Mouse (Mus musculus) CH12.LX (cell line): ENCODE data around the gene Tacr2. TPM values are rescaled to one million over a fixed set of nuclear protein-coding genes. Genes with fewer than 3 reads are reported as not detected.

Source experiments
- DNase-seq: peaks from one replicate; pipeline ENCODE4 v3.0.0-alpha.2; 2013; ENCODE audit errors: extremely low read depth
- H3K27ac ChIP-seq: 2 replicates; pipeline ENCODE4 v1.5.1; 2012; ENCODE audit warnings: low read depth, mild to moderate bottlenecking, control low read depth, moderate library complexity; ENCODE audit not compliant: insufficient read depth
- H3K27me3 ChIP-seq: replicated peaks from 2 replicates; pipeline ENCODE3; 2012; ENCODE audit warnings: inconsistent platforms
- H3K36me3 ChIP-seq, 2 experiments: replicated peaks in 1 of 2; 2 replicates each; pipeline versions ENCODE3 to v1.6.1; 2012; ENCODE audit warnings: inconsistent platforms in 1 of 2, low read length in 1 of 2, mild to moderate bottlenecking in 1 of 2, mixed read lengths in 1 of 2, moderate library complexity in 1 of 2; ENCODE audit not compliant: control insufficient read depth in 1 of 2, insufficient read depth in 1 of 2
- H3K4me1 ChIP-seq, 2 experiments: 2 replicates each; pipeline ENCODE4 v1.6.1; 2012; ENCODE audit warnings: inconsistent platforms in 1 of 2, moderate library complexity in 1 of 2; ENCODE audit not compliant: insufficient read depth in 2 of 2, control insufficient read depth in 1 of 2
- H3K4me2 ChIP-seq: 2 replicates; pipeline ENCODE4 v1.6.1; 2012; ENCODE audit warnings: low read depth, mild to moderate bottlenecking, control low read depth; ENCODE audit not compliant: poor library complexity, insufficient read depth, severe bottlenecking
- H3K4me3 ChIP-seq, 3 experiments: fragments of 150-350 bp in 1 of 3; sonication (generic) in 1 of 3; replicated peaks in 1 of 3; 2 replicates each; pipeline versions ENCODE3 to v1.5.1; 2011 to 2012; ENCODE audit warnings: low read depth in 2 of 3, low read length in 2 of 3, mild to moderate bottlenecking in 2 of 3, moderate library complexity in 2 of 3, control low read depth in 1 of 3, improper control_type of control experiment in 1 of 3, inconsistent platforms in 1 of 3, mixed read lengths in 1 of 3; ENCODE audit not compliant: poor library complexity in 1 of 3
- H3K79me2 ChIP-seq: replicated peaks from 2 replicates; pipeline ENCODE4 v1.6.1; 2012; ENCODE audit warnings: mild to moderate bottlenecking, moderate library complexity; ENCODE audit not compliant: control insufficient read depth, poor library complexity, insufficient read depth, severe bottlenecking; ENCODE audit errors: extremely low read depth
- H3K9ac ChIP-seq: 2 replicates; pipeline ENCODE4 v1.6.1; 2012; ENCODE audit warnings: low read depth, mild to moderate bottlenecking, control low read depth, moderate library complexity; ENCODE audit not compliant: insufficient read depth
- H3K9me3 ChIP-seq: replicated peaks from 2 replicates; pipeline ENCODE3; 2012; ENCODE audit warnings: low read length, inconsistent platforms, mixed read lengths
- CHD1 ChIP-seq: IDR thresholded peaks from 2 replicates; pipeline ENCODE4 v1.6.1; 2012; ENCODE audit warnings: low read depth, low read length, improper control_type of control experiment, inconsistent platforms
- CTCF ChIP-seq, 2 experiments: IDR thresholded peaks in 1 of 2; conservative IDR thresholded peaks in 1 of 2; 2 replicates each; pipeline ENCODE4 v1.5.1; 2011 to 2012; ENCODE audit warnings: low read depth in 2 of 2, low read length in 2 of 2, improper control_type of control experiment in 1 of 2, inconsistent platforms in 1 of 2, mild to moderate bottlenecking in 1 of 2, moderate library complexity in 1 of 2
- E2F4 ChIP-seq: IDR thresholded peaks from 2 replicates; pipeline ENCODE4 v1.6.1; 2011; ENCODE audit warnings: low read depth, low read length, improper control_type of control experiment; ENCODE audit not compliant: insufficient replicate concordance
- ELF1 ChIP-seq: IDR thresholded peaks from 2 replicates; pipeline ENCODE4 v1.6.1; 2014; ENCODE audit warnings: low read depth, mild to moderate bottlenecking, inconsistent platforms, low read length, improper control_type of control experiment
- ETS1 ChIP-seq: conservative IDR thresholded peaks from 2 replicates; pipeline ENCODE4 v1.6.1; 2012; ENCODE audit warnings: low read depth, mild to moderate bottlenecking, inconsistent platforms, low read length, improper control_type of control experiment, moderate library complexity
- GABPA ChIP-seq: IDR thresholded peaks from 2 replicates; pipeline ENCODE4 v1.6.1; 2012; ENCODE audit warnings: low read depth, low read length, improper control_type of control experiment, inconsistent platforms; ENCODE audit not compliant: insufficient replicate concordance
- HCFC1 ChIP-seq: IDR thresholded peaks from 2 replicates; pipeline ENCODE4 v1.6.1; 2012; ENCODE audit warnings: low read depth, mild to moderate bottlenecking, inconsistent platforms, low read length, improper control_type of control experiment
- IRF4 ChIP-seq: IDR thresholded peaks from 2 replicates; pipeline ENCODE4 v1.6.1; 2014; ENCODE audit warnings: low read depth, mild to moderate bottlenecking, inconsistent platforms, low read length, improper control_type of control experiment
- JUN ChIP-seq: IDR thresholded peaks from 2 replicates; pipeline ENCODE4 v1.6.1; 2011; ENCODE audit warnings: low read depth, mild to moderate bottlenecking, low read length, improper control_type of control experiment, moderate library complexity; ENCODE audit not compliant: insufficient read depth
- MEF2A ChIP-seq: IDR thresholded peaks from 2 replicates; pipeline ENCODE4 v1.6.1; 2014; ENCODE audit warnings: low read depth, mild to moderate bottlenecking, inconsistent platforms, low read length, improper control_type of control experiment, borderline replicate concordance
- MXI1 ChIP-seq: IDR thresholded peaks from 2 replicates; pipeline ENCODE4 v1.6.1; 2011; ENCODE audit warnings: mild to moderate bottlenecking, low read depth, low read length, improper control_type of control experiment
- NELFE ChIP-seq: IDR thresholded peaks from 2 replicates; pipeline ENCODE4 v1.6.1; 2011; ENCODE audit warnings: low read depth, low read length, improper control_type of control experiment
- NRF1 ChIP-seq: IDR thresholded peaks from 2 replicates; pipeline ENCODE4 v1.6.1; 2014; ENCODE audit warnings: low read depth, mild to moderate bottlenecking, inconsistent platforms, low read length, improper control_type of control experiment, moderate library complexity
- POLR2AphosphoS2 ChIP-seq: IDR thresholded peaks from 2 replicates; pipeline ENCODE4 v1.6.1; 2011; ENCODE audit warnings: low read depth, low read length, improper control_type of control experiment
- RCOR1 ChIP-seq: conservative IDR thresholded peaks from 2 replicates; pipeline ENCODE4 v1.6.1; 2012; ENCODE audit warnings: low read depth, mild to moderate bottlenecking, inconsistent platforms, low read length, improper control_type of control experiment
- SIN3A ChIP-seq: IDR thresholded peaks from 2 replicates; pipeline ENCODE4 v1.6.1; 2012; ENCODE audit warnings: low read length, improper control_type of control experiment, inconsistent platforms
- TCF12 ChIP-seq: IDR thresholded peaks from 2 replicates; pipeline ENCODE4 v1.6.1; 2014; ENCODE audit warnings: low read depth, mild to moderate bottlenecking, inconsistent platforms, low read length, improper control_type of control experiment
- UBTF ChIP-seq: IDR thresholded peaks from 2 replicates; pipeline ENCODE4 v1.6.1; 2012; ENCODE audit warnings: low read depth, mild to moderate bottlenecking, inconsistent platforms, low read length, improper control_type of control experiment, moderate library complexity
- USF1 ChIP-seq: IDR thresholded peaks from 2 replicates; pipeline ENCODE4 v1.6.1; 2014; ENCODE audit warnings: low read depth, mild to moderate bottlenecking, inconsistent platforms, low read length, improper control_type of control experiment
- USF2 ChIP-seq: conservative IDR thresholded peaks from 2 replicates; pipeline ENCODE4 v1.6.1; 2011; ENCODE audit warnings: low read depth, low read length, improper control_type of control experiment
- ZC3H11A ChIP-seq: IDR thresholded peaks from 2 replicates; pipeline ENCODE4 v1.6.1; 2012; ENCODE audit warnings: low read depth, mild to moderate bottlenecking, inconsistent platforms, low read length, improper control_type of control experiment
- ZMIZ1 ChIP-seq: IDR thresholded peaks from 2 replicates; pipeline ENCODE4 v1.6.1; 2012; ENCODE audit warnings: low read depth, mild to moderate bottlenecking, inconsistent platforms, low read length, improper control_type of control experiment
- dilution Hi-C: fragments of 300-500 bp; cut with MboI; formaldehyde crosslinking; loops from 2 replicates; pipeline ENCODE4 v1.14.3; 2020; ENCODE audit warnings: low sequenced_read_pairs; ENCODE audit not compliant: extremely low pct_unique_long_range_greater_than_20kb, extremely low pct_ligation_motif_present
- in situ Hi-C: fragments of 300-500 bp; cut with MboI; formaldehyde crosslinking; loops from 3 replicates; pipeline ENCODE4 v1.14.3; 2019; ENCODE audit warnings: low sequenced_read_pairs, low pct_ligation_motif_present, low pct_unique_long_range_greater_than_20kb, mixed read lengths
- polyA plus RNA-seq: library from polyadenylated mRNA; unstranded; fragments of >175 nt; gene quantifications from 2 replicates; pipeline ENCODE4 v1.2.1, GENCODE M21; 2012; ENCODE audit warnings: low read depth; ENCODE audit not compliant: insufficient read length
- total RNA-seq, 2 experiments: library from RNA; depleted of rRNA; stranded (reverse); fragments of 300-350 nt in 1 of 2; fragments of >200 nt in 1 of 2; gene quantifications; 2 replicates each; pipeline ENCODE4 v1.2.3; 2012 to 2014

The Tacr2 gene
- total and polyA plus RNA-seq, 3 experiments: 0.04 to 0.24 (median 0.13) TPM

DNA sequence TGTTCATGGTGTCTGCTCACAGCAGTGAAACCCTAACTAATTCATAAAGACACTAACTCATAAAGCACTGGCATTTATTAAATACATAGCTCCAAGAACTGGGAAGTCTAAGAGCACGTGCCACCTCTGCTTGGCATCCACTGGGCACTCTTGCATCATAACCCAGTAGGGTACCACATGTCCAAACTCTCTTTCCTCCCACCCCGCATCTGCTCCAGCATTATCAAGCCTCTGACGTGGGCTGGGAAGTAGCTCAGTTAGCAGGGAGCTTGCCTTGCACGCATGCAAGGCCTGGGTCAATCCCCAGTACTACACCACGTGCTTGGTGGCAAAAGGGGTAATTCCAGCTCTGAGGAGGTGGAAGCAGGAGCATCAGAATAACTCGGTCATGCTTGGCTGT lies 16.1 kb upstream of the Tacr2 start:
- Histone ChIP-seq H3K79me2 (no peaks in the 10 kb centered on the region), H3K9ac (no peak overlapping the region), H3K4me1 (peaks cover 0 to 4% of the 10 kb centered on the region in 2 experiments; a peak in 2 of 4 replicates), H3K9me3 (no peaks in the 10 kb centered on the region), H3K4me2 (no peak overlapping the region), H3K4me3 (no peak overlapping the region), H3K36me3 (no peaks in the 10 kb centered on the region), H3K27ac (no peak overlapping the region), H3K27me3 (peaks cover 29% of the 10 kb centered on the region)
- no peak for TF ChIP-seq IRF4
- no peak for TF ChIP-seq MEF2A
- no peak for TF ChIP-seq GABPA
- no peak for TF ChIP-seq ZC3H11A
- TF ChIP-seq CHD1: no peak
- no peak for TF ChIP-seq JUN
- TF ChIP-seq TCF12: no peak
- no peak for TF ChIP-seq MXI1
- no peak for TF ChIP-seq ETS1
- TF ChIP-seq USF1: no peak
- in situ Hi-C loops (no loop called here), dilution Hi-C loops (no loop called here)
- DNase-seq: no peak

DNA sequence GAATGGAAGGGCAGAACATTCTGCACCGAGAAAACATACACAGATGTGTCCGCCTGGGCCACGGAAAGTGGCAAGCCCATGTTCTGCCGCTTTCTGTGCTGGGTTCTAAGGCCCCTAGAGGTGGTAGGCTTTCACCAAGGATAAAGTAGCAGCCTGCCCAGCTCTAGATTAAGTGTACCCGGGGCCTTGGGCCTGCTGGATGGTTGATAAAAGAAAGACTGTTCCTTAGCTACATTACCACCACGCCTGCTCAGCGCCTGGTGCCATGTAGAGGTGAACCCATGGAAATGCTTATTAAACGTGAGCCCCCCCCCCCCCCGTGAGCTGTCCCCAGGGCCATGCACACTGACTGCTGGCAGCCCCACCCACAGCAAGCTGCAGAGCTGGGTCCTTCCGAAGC lies 15.0 kb upstream of the Tacr2 start:
- Histone ChIP-seq H3K27me3 (peaks cover 19% of the 10 kb centered on the region), H3K27ac (no peak overlapping the region), H3K4me2 (no peak overlapping the region), H3K9me3 (no peaks in the 10 kb centered on the region), H3K9ac (no peak overlapping the region), H3K36me3 (no peaks in the 10 kb centered on the region), H3K4me3 (no peak overlapping the region), H3K79me2 (no peaks in the 10 kb centered on the region), H3K4me1 (peaks cover 4% of the 10 kb centered on the region in 2 experiments)
- TF ChIP-seq HCFC1: no peak
- no peak for TF ChIP-seq SIN3A
- TF ChIP-seq MEF2A: no peak
- TF ChIP-seq JUN: no peak
- no peak for TF ChIP-seq GABPA
- no peak for TF ChIP-seq E2F4
- TF ChIP-seq USF2: no peak
- no peak for TF ChIP-seq NELFE
- TF ChIP-seq USF1: no peak
- no peak for TF ChIP-seq CTCF (conservative IDR thresholded peaks at IDR 0.05 in 1 of 2, IDR thresholded peaks at IDR 0.05 in 1 of 2; ENCODE audit: low read depth in 2 of 2, low read length in 2 of 2)
- TF ChIP-seq CHD1: no peak
- TF ChIP-seq POLR2AphosphoS2: no peak
- TF ChIP-seq TCF12: no peak
- no peak for TF ChIP-seq UBTF
- no peak for TF ChIP-seq ELF1
- TF ChIP-seq NRF1: no peak
- TF ChIP-seq ZMIZ1: no peak
- no peak for TF ChIP-seq IRF4
- TF ChIP-seq RCOR1: no peak
- dilution Hi-C loops: no loop called here
- in situ Hi-C loops: no loop called here
- no peak for DNase-seq
